Mouse (Mus musculus): ENCODE data around the gene Ruvbl1. TPM values are rescaled to one million over a fixed set of nuclear protein-coding genes. Genes with fewer than 3 reads are reported as not detected.

Ruvbl1 gene
- total RNA-seq, 2 experiments from 2014 or later, result 24.7 to 46.9 TPM

- no peak for ATAC-seq (ENCODE audit: poor library complexity, severe bottlenecking)
Observed at GRCm38 (mm10) chr6:88490629-88491354, 25.6 kb downstream of the Ruvbl1 start.

- no peak for ATAC-seq (ENCODE audit: poor library complexity, severe bottlenecking)
Observed at GRCm38 (mm10) chr6:88493712-88494111, 28.5 kb downstream of the Ruvbl1 start.

- peak; percentile 38 for ATAC-seq (ENCODE audit: poor library complexity, severe bottlenecking)
Observed at GRCm38 (mm10) chr6:88499481-88500404, 34.5 kb downstream of the Ruvbl1 start.

GRCm38 (mm10) chr6:88500405-88500767 is 35.2 kb downstream of the Ruvbl1 start:
- ATAC-seq (ENCODE audit: poor library complexity, severe bottlenecking), result no peak

GRCm38 (mm10) chr6:88502030-88502970 is 37.1 kb downstream of the Ruvbl1 start:
- ATAC-seq (ENCODE audit: poor library complexity, severe bottlenecking), result no peak

GRCm38 (mm10) chr6:88503044-88503443 is 37.8 kb downstream of the Ruvbl1 start:
- no peak for ATAC-seq (ENCODE audit: poor library complexity, severe bottlenecking)

- no peak for ATAC-seq (ENCODE audit: poor library complexity, severe bottlenecking)
Observed at GRCm38 (mm10) chr6:88513984-88514383, 48.8 kb downstream of the Ruvbl1 start.

GRCm38 (mm10) chr6:88514546-88514945 is 49.3 kb downstream of the Ruvbl1 start:
- no peak for ATAC-seq (ENCODE audit: poor library complexity, severe bottlenecking)

- ATAC-seq (ENCODE audit: poor library complexity, severe bottlenecking), result no peak
Observed at GRCm38 (mm10) chr6:88515971-88516370, 50.8 kb downstream of the Ruvbl1 start.

GRCm38 (mm10) chr6:88516667-88517066 is 51.5 kb downstream of the Ruvbl1 start:
- no peak for ATAC-seq (ENCODE audit: poor library complexity, severe bottlenecking)

- ATAC-seq (ENCODE audit: poor library complexity, severe bottlenecking), result no peak
Observed at GRCm38 (mm10) chr6:88517701-88518403, 52.6 kb downstream of the Ruvbl1 start.

GRCm38 (mm10) chr6:88518404-88519263 is 53.4 kb downstream of the Ruvbl1 start, which contains the start of gene Sec61a1:
TSS of gene Sec61a1 (minus strand) at chr6:88518905.
- ATAC-seq (ENCODE audit: poor library complexity, severe bottlenecking), result peak; percentile 95

- no peak for ATAC-seq (ENCODE audit: poor library complexity, severe bottlenecking)
Observed at GRCm38 (mm10) chr6:88521821-88522220, 56.6 kb downstream of the Ruvbl1 start.

- peak; percentile 22 for ATAC-seq (ENCODE audit: poor library complexity, severe bottlenecking)
Observed at GRCm38 (mm10) chr6:88522606-88523005, 57.4 kb downstream of the Ruvbl1 start.

- no peak for ATAC-seq (ENCODE audit: poor library complexity, severe bottlenecking)
Observed at GRCm38 (mm10) chr6:88523043-88523442, 57.8 kb downstream of the Ruvbl1 start.

GRCm38 (mm10) chr6:88523451-88523850 is 58.2 kb downstream of the Ruvbl1 start:
- no peak for ATAC-seq (ENCODE audit: poor library complexity, severe bottlenecking)

- ATAC-seq (ENCODE audit: poor library complexity, severe bottlenecking), result no peak
Observed at GRCm38 (mm10) chr6:88524056-88524455, 58.8 kb downstream of the Ruvbl1 start.

- no peak for ATAC-seq (ENCODE audit: poor library complexity, severe bottlenecking)
Observed at GRCm38 (mm10) chr6:88530306-88530705, 65.1 kb downstream of the Ruvbl1 start.

GRCm38 (mm10) chr6:88540093-88540755 is 75.0 kb downstream of the Ruvbl1 start:
- no peak for ATAC-seq (ENCODE audit: poor library complexity, severe bottlenecking)

Data from megakaryocyte, adult 5-6 weeks (primary cell).